Mouse (Mus musculus): ENCODE data around the gene Cyb561d1. TPM values are rescaled to one million over a fixed set of nuclear protein-coding genes. Genes with fewer than 3 reads are reported as not detected.
"Not testable (repeated sequence)": the region's sequence is repeated elsewhere in the genome, so short reads cannot be mapped to it uniquely, and the experiment has no call there.

Gene Cyb561d1
- 2.3 and 2.8 TPM in 2 replicates for polyA plus RNA-seq (2014; fragmentation: Nextera tagmentation; extraction: Ambion mirVana)

- WGBS: 3% methylated on average over 44 of the region's 44 CpGs
- peaks cover 17% of the 10 kb centered on the region for H3K36me3 ChIP-seq (ENCODE audit: control insufficient read depth, insufficient read depth, low read length)
- peak within 1 kb of the TSS; percentile 77 for H3K4me2 ChIP-seq
- ATAC-seq (replicated peaks; ENCODE audit: low FRiP score) (peak; percentile 97), DNase-seq (ENCODE audit: low spot score) (peak; percentile 99)
- peaks cover 35% of the 10 kb centered on the region for H3K4me1 ChIP-seq (replicated peaks; ENCODE audit: control insufficient read depth, insufficient read depth, low read length)
- H3K27ac ChIP-seq (ENCODE audit: low read depth, low read length): peak within 1 kb of the TSS; percentile 85
- no peaks in the 10 kb centered on the region for H3K27me3 ChIP-seq (replicated peaks; ENCODE audit: control insufficient read depth, insufficient read depth, low read length)
- peak within 1 kb of the TSS; percentile 76 for H3K9ac ChIP-seq (ENCODE audit: low read depth, low read length)
- no peaks in the 10 kb centered on the region for H3K9me3 ChIP-seq (ENCODE audit: control insufficient read depth, low read length)
- peak within 1 kb of the TSS; percentile 76 for H3K4me3 ChIP-seq (ENCODE audit: low read depth, low read length)
These were observed at the start of gene Cyb561d1 for GRCm38 (mm10) chr3:108200329-108201323. Gene Cyb561d1 (minus strand): TSS chr3:108201212.

DNA sequence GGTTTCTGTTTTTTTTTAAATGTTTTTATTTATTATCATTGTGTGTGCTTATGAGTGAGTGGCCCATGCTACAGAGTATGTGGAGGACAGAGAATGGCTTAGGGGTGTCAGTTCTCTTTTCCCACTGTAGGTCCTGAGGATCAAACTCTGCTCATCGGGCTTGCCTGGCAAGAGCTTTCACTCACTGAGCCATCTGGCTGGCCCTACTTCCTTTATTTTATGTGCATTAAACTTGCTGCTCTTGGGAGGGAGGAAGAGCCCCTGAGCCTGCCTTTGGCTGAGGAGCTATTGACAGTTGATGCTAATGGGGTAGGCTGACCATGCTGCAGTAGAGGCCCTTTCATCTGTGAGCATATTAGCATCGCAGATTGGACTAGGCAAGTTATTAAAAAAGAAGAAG is 45.8 kb upstream of the Cyb561d1 start:
- Histone ChIP-seq H3K27ac (ENCODE audit: low read depth, low read length) (no peak overlapping the region), H3K9me3 (ENCODE audit: control insufficient read depth, low read length) (no peaks in the 10 kb centered on the region), H3K4me2 (no peak overlapping the region), H3K36me3 (ENCODE audit: control insufficient read depth, insufficient read depth, low read length) (no peaks in the 10 kb centered on the region), H3K27me3 (replicated peaks; ENCODE audit: control insufficient read depth, insufficient read depth, low read length) (no peaks in the 10 kb centered on the region), H3K4me1 (replicated peaks; ENCODE audit: control insufficient read depth, insufficient read depth, low read length) (no peaks in the 10 kb centered on the region), H3K9ac (ENCODE audit: low read depth, low read length) (no peak overlapping the region), H3K4me3 (ENCODE audit: low read depth, low read length) (no peak overlapping the region)
- ATAC-seq (replicated peaks; ENCODE audit: low FRiP score) (no peak), DNase-seq (ENCODE audit: low spot score) (no peak)
- 71% methylated on average over 2 of the region's 2 CpGs for WGBS

- Histone ChIP-seq H3K9me3 (ENCODE audit: control insufficient read depth, low read length) (no peaks in the 10 kb centered on the region), H3K36me3 (ENCODE audit: control insufficient read depth, insufficient read depth, low read length) (no peaks in the 10 kb centered on the region), H3K27ac (ENCODE audit: low read depth, low read length) (no peak overlapping the region), H3K27me3 (replicated peaks; ENCODE audit: control insufficient read depth, insufficient read depth, low read length) (no peaks in the 10 kb centered on the region), H3K4me1 (replicated peaks; ENCODE audit: control insufficient read depth, insufficient read depth, low read length) (no peaks in the 10 kb centered on the region), H3K4me3 (ENCODE audit: low read depth, low read length) (no peak overlapping the region), H3K9ac (ENCODE audit: low read depth, low read length) (no peak overlapping the region), H3K4me2 (no peak overlapping the region)
- ATAC-seq (replicated peaks; ENCODE audit: low FRiP score) (no peak), DNase-seq (ENCODE audit: low spot score) (no peak)
- 78% methylated on average over 3 of the region's 3 CpGs for WGBS
These were observed 40.3 kb upstream of the Cyb561d1 start for GRCm38 (mm10) chr3:108241243-108241839.

DNA sequence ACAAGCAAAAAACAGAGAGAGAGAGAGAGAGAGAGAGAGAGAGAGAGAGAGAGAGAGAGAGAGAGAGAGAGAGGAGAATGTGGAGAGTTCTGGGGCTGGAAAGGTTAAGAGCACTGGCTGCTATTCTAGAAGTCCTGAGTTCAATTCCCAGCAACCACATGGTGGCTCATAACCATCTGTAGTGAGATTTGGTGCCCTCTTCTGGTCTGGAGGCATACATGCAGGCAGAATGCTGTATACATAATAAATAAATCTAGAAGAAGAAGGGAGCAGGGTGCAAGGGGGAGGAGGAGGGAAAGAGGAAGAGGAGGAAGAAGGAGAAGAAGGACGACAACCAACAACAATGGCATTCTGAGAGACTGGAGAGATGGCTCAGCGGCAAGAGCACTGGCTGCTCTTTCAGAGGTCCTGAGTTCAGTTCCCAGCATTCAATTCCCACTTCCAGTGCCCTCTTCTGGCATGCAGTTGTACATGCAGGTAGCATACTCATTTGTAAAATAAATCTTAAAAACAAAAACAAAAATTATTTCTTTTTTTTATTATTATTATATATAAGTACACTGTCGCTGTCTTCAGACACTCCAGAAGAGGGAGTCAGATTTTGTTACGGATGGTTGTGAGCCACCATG is 36.6 kb upstream of the Cyb561d1 start:
- WGBS: 81% methylated on average over 4 of the region's 4 CpGs
- not testable (repeated sequence) for ATAC-seq (replicated peaks; ENCODE audit: low FRiP score); H3K9me3 ChIP-seq (ENCODE audit: control insufficient read depth, low read length); H3K27me3 ChIP-seq (replicated peaks; ENCODE audit: control insufficient read depth, insufficient read depth, low read length); H3K4me1 ChIP-seq (replicated peaks; ENCODE audit: control insufficient read depth, insufficient read depth, low read length); H3K4me2 ChIP-seq; H3K36me3 ChIP-seq (ENCODE audit: control insufficient read depth, insufficient read depth, low read length); H3K27ac ChIP-seq (ENCODE audit: low read depth, low read length); H3K4me3 ChIP-seq (ENCODE audit: low read depth, low read length); H3K9ac ChIP-seq (ENCODE audit: low read depth, low read length); DNase-seq (ENCODE audit: low spot score)

GRCm38 (mm10) chr3:108231646-108232045 is 30.6 kb upstream of the Cyb561d1 start:
- no peak for DNase-seq (ENCODE audit: low spot score)
- 68% methylated on average over 4 of the region's 4 CpGs for WGBS
- no peak for ATAC-seq (replicated peaks; ENCODE audit: low FRiP score)
- H3K9ac ChIP-seq (ENCODE audit: low read depth, low read length): no peak overlapping the region
- H3K36me3 ChIP-seq (ENCODE audit: control insufficient read depth, insufficient read depth, low read length): no peaks in the 10 kb centered on the region
- peaks cover 16% of the 10 kb centered on the region for H3K27me3 ChIP-seq (replicated peaks; ENCODE audit: control insufficient read depth, insufficient read depth, low read length)
- no peaks in the 10 kb centered on the region for H3K9me3 ChIP-seq (ENCODE audit: control insufficient read depth, low read length)
- H3K4me2 ChIP-seq: no peak overlapping the region
- H3K4me1 ChIP-seq (replicated peaks; ENCODE audit: control insufficient read depth, insufficient read depth, low read length): no peaks in the 10 kb centered on the region
- H3K4me3 ChIP-seq (ENCODE audit: low read depth, low read length): no peak overlapping the region
- no peak overlapping the region for H3K27ac ChIP-seq (ENCODE audit: low read depth, low read length)

DNA sequence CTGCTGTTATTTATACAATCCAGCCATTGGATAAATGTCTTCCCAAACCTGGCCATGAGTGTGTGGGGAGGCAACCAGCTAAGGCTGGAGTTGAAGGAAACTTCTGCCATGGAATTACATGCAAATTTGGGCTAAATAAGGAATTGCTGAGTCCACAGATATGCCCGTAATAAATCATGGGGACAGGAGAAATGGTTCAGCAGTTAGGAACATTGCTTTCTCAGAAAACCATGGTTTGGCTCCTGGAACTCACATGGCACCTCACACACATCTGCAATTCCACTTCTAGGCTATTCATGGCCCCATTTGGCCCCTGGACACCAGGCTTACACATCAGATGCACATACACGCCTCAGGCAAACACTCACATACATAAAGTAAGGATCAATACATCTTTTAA is 26.5 kb upstream of the Cyb561d1 start:
- whole genome bisulfite sequencing: 72% methylated on average over 2 of the region's 2 CpGs
- DNase-seq (ENCODE audit: low spot score): no peak
- H3K4me3 ChIP-seq (ENCODE audit: low read depth, low read length): no peak overlapping the region
- H3K27me3 ChIP-seq (replicated peaks; ENCODE audit: control insufficient read depth, insufficient read depth, low read length): peaks cover 51% of the 10 kb centered on the region
- no peak overlapping the region for H3K27ac ChIP-seq (ENCODE audit: low read depth, low read length)
- ATAC-seq (replicated peaks; ENCODE audit: low FRiP score): no peak
- H3K4me2 ChIP-seq: no peak overlapping the region
- H3K9me3 ChIP-seq (ENCODE audit: control insufficient read depth, low read length): no peaks in the 10 kb centered on the region
- H3K9ac ChIP-seq (ENCODE audit: low read depth, low read length): no peak overlapping the region
- peaks cover 2% of the 10 kb centered on the region; the same call in 1 of the 2 replicates for H3K4me1 ChIP-seq (replicated peaks; ENCODE audit: control insufficient read depth, insufficient read depth, low read length)
- no peaks in the 10 kb centered on the region for H3K36me3 ChIP-seq (ENCODE audit: control insufficient read depth, insufficient read depth, low read length)

DNA sequence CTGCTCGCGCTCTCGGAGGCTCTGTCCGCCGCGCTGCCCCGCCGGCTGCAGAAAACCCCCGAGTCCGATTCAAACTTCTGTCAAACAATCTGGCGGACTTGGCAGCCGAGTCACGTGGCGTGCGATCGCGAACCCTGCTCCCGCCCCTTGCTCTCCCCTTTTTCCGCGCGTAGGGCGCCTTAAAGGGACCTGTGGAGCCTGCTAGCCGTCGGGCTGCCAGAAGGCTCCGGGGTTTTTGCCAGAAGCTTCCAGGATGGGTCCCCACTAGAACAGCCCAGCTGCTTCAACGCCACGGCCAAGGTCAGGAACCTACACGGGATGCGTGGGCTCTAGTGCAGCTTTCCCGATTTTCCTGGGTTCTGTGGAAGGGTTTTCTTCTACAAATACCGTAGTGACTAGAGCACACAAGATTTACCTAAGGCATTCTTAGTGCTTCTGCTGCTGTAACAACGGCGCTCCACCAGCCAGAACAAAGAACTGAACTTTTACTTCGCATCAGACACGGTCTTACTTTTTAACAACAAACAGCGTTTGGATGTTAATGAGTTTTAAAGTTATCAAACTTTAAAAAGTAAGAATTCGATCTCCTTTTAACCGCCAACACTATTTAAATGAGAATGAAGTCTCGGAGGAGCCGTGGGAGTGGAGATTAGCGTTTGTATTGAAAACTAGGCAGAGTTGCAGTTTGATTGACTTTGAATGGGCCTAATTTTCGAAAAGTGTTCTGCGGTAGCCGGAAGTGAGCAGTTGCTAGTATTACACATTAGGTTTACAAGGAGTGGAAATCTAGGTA is 25.7 kb upstream of the Cyb561d1 start, which contains the start of gene Sypl2:
Gene Sypl2 (minus strand): TSS at position 91 of the 793 bp plus-strand sequence.
- DNase-seq (ENCODE audit: low spot score) (peak; percentile 55), ATAC-seq (replicated peaks; ENCODE audit: low FRiP score) (no peak)
- Histone ChIP-seq H3K4me1 (replicated peaks; ENCODE audit: control insufficient read depth, insufficient read depth, low read length) (peaks cover 2% of the 10 kb centered on the region; the same call in 1 of the 2 replicates), H3K9me3 (ENCODE audit: control insufficient read depth, low read length) (no peaks in the 10 kb centered on the region), H3K4me2 (peak within 1 kb of the TSS; percentile 64), H3K4me3 (ENCODE audit: low read depth, low read length) (peak within 1 kb of the TSS; percentile 47), H3K27ac (ENCODE audit: low read depth, low read length) (no peak within 1 kb of the TSS), H3K36me3 (ENCODE audit: control insufficient read depth, insufficient read depth, low read length) (no peaks in the 10 kb centered on the region), H3K27me3 (replicated peaks; ENCODE audit: control insufficient read depth, insufficient read depth, low read length) (peaks cover 55% of the 10 kb centered on the region), H3K9ac (ENCODE audit: low read depth, low read length) (no peak within 1 kb of the TSS)
- 8% methylated on average over 36 of the region's 44 CpGs for WGBS

All from liver, embryonic 11.5 days (tissue).